Mouse (Mus musculus) E14TG2a.4 (cell line): ENCODE measurements at regions not wholly inside any gene's neighbourhood (a gene's known extent, or its start where the extent isn't known, plus 50 kb on each side); places are given as distances from the start of the nearest gene placed in this dataset.

Source experiments
- CTCF ChIP-seq: conservative IDR thresholded peaks from 2 replicates; pipeline ENCODE4 v1.5.1; 2014; ENCODE audit warnings: low read length
- POU5F1 ChIP-seq: IDR thresholded peaks from 2 replicates; pipeline ENCODE4 v1.6.1; 2014; ENCODE audit warnings: low read length, borderline replicate concordance

- TF ChIP-seq CTCF (no peak), POU5F1 (no peak)
Measured at GRCm38 (mm10) chr7:98768460-98768859, 65.6 kb downstream of the Thap12 start.
